Mouse (Mus musculus): ENCODE data around the gene Psmg4. TPM values are rescaled to one million over a fixed set of nuclear protein-coding genes. Genes with fewer than 3 reads are reported as not detected.

Psmg4 gene
- polyA plus RNA-seq, 1 experiment from 2014 or later, result 117 TPM

- no peak for DNase-seq (ENCODE audit: low spot score)
- no peak for TF ChIP-seq CTCF (IDR thresholded peaks at IDR 0.05; ENCODE audit: low read depth)
- peaks cover 5% of the 10 kb centered on the region; the same call in 1 of the 2 replicates for H3K4me1 ChIP-seq (replicated peaks; ENCODE audit: insufficient read depth, low read length)
- H3K36me3 ChIP-seq (ENCODE audit: insufficient read depth, low read length), result no peaks in the 10 kb centered on the region
- H3K27ac ChIP-seq, result no peak overlapping the region
- no peaks in the 10 kb centered on the region for H3K9me3 ChIP-seq (replicated peaks; ENCODE audit: low read length)
- 100% methylated on average over 2 of the region's 2 CpGs for WGBS
- no peak overlapping the region for H3K4me3 ChIP-seq (replicated peaks; ENCODE audit: low read depth, low read length)
- H3K4me2 ChIP-seq (ENCODE audit: low read length), result no peak overlapping the region
- no peaks in the 10 kb centered on the region for H3K27me3 ChIP-seq (ENCODE audit: insufficient read depth, low read length)
- no peak for ATAC-seq (replicated peaks; ENCODE audit: low FRiP score, low read depth)
- no peak overlapping the region for H3K9ac ChIP-seq (ENCODE audit: low read depth, low read length)
Observed at GRCm38 (mm10) chr13:34120536-34120935, 42.2 kb upstream of the Psmg4 start.

GRCm38 (mm10) chr13:34125711-34126110, 37.1 kb upstream of the Psmg4 start:
- peaks cover 12% of the 10 kb centered on the region; the same call in 1 of the 2 replicates for H3K4me1 ChIP-seq (replicated peaks; ENCODE audit: insufficient read depth, low read length)
- no peak overlapping the region for H3K4me3 ChIP-seq (replicated peaks; ENCODE audit: low read depth, low read length)
- DNase-seq (ENCODE audit: low spot score) (no peak), ATAC-seq (replicated peaks; ENCODE audit: low FRiP score, low read depth) (no peak)
- TF ChIP-seq CTCF (IDR thresholded peaks at IDR 0.05; ENCODE audit: low read depth), result no peak
- no peaks in the 10 kb centered on the region for H3K36me3 ChIP-seq (ENCODE audit: insufficient read depth, low read length)
- 39% methylated on average over 4 of the region's 4 CpGs for WGBS
- H3K4me2 ChIP-seq (ENCODE audit: low read length), result peak overlapping the region; percentile 27
- H3K9me3 ChIP-seq (replicated peaks; ENCODE audit: low read length), result no peaks in the 10 kb centered on the region
- H3K27me3 ChIP-seq (ENCODE audit: insufficient read depth, low read length), result no peaks in the 10 kb centered on the region
- no peak overlapping the region for H3K9ac ChIP-seq (ENCODE audit: low read depth, low read length)
- H3K27ac ChIP-seq, result no peak overlapping the region

DNA sequence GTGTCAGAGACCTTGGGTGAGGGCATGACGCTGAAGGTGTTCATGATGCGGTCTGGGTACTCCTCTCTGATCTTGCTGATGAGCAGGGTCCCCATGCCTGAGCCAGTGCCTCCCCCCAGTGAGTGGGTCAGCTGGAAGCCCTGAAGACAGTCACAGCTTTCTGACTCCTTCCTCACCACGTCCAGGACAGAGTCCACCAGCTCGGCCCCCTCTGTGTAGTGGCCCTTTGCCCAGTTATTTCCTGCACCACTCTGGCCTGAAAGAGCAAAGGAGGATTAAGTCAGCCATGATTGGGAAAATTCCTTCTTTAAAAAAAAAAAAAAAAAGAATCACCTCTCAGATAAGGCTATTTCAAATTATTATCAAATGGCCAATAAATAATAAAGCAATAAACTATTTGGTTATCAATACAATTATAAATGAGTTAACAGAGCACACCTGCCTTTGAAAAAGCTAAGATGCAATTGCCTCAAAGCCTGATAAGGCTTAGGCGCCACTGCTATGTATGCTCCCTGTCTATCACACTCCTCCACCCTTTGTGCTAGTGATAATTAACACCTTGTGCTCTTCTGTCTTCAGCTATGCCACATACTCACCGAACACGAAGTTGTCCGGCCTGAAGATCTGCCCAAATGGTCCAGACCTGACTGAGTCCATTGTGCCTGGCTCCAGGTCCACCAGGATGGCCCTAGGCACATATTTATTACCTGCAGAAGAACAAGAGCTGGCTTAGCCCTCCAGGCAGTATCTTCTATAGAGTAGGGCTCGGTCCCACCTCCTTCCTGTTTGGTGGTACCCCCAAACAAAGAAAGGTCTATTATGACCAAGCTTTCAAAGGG, 34.3 kb upstream of the Psmg4 start:
- Histone ChIP-seq H3K27me3 (ENCODE audit: insufficient read depth, low read length) (no peaks in the 10 kb centered on the region), H3K4me3 (replicated peaks; ENCODE audit: low read depth, low read length) (no peak overlapping the region), H3K4me2 (ENCODE audit: low read length) (peak overlapping the region; percentile 93), H3K27ac (no peak overlapping the region), H3K9ac (ENCODE audit: low read depth, low read length) (no peak overlapping the region), H3K4me1 (replicated peaks; ENCODE audit: insufficient read depth, low read length) (peaks cover 28% of the 10 kb centered on the region; the same call in 1 of the 2 replicates), H3K36me3 (ENCODE audit: insufficient read depth, low read length) (no peaks in the 10 kb centered on the region), H3K9me3 (replicated peaks; ENCODE audit: low read length) (no peaks in the 10 kb centered on the region)
- ATAC-seq (replicated peaks; ENCODE audit: low FRiP score, low read depth) (no peak), DNase-seq (ENCODE audit: low spot score) (no peak)
- WGBS, result 73% methylated on average over 9 of the region's 9 CpGs
- TF ChIP-seq CTCF (IDR thresholded peaks at IDR 0.05; ENCODE audit: low read depth), result no peak

GRCm38 (mm10) chr13:34129485-34130225, 33.1 kb upstream of the Psmg4 start:
- peak; percentile 55 for ATAC-seq (replicated peaks; ENCODE audit: low FRiP score, low read depth)
- DNase-seq (ENCODE audit: low spot score), result peak; percentile 75
- peak overlapping the region; percentile 59 for H3K4me3 ChIP-seq (replicated peaks; ENCODE audit: low read depth, low read length)

DNA sequence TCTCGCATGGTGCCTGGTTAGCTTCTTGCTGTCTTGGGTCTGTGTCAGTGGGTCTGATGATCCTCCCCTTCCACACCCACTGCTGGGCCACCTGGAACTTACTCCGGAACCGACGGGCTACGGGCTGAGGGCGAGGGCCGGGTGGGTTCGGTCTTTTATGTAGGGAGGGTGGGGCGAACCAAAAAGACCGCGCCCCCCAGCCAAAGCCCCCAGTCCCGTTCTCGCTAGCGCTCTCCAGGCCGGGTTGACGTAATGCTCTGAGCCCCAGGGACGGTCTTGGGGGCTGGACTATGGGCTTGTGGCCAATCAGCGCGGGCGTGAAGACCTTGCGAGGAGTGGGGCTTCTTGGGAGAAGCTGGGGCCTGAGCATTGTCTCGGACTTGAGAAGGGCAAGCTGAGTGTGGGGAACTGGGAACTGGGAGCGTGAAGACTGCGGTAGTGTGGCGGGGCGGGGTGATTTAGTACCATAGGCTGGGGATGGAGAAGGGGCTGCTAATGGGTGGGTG, 32.5 kb upstream of the Psmg4 start, which contains the start of gene Tubb2b:
Gene Tubb2b, minus strand, starts transcription at position 241 of the 506 bp plus-strand sequence.
- Histone ChIP-seq H3K4me1 (replicated peaks; ENCODE audit: insufficient read depth, low read length) (peaks cover 23% of the 10 kb centered on the region; the same call in 1 of the 2 replicates), H3K4me3 (replicated peaks; ENCODE audit: low read depth, low read length) (peak within 1 kb of the TSS; percentile 59)

More at GRCm38 (mm10) chr13:34129485-34130225, 33.1 kb upstream of the Psmg4 start:
- no peak for TF ChIP-seq CTCF (IDR thresholded peaks at IDR 0.05; ENCODE audit: low read depth)
- H3K27me3 ChIP-seq (ENCODE audit: insufficient read depth, low read length), result no peaks in the 10 kb centered on the region
- under 1% methylated on average over 28 of the region's 31 CpGs for WGBS
- peak overlapping the region; percentile 84 for H3K27ac ChIP-seq
- no peaks in the 10 kb centered on the region for H3K9me3 ChIP-seq (replicated peaks; ENCODE audit: low read length)
- H3K36me3 ChIP-seq (ENCODE audit: insufficient read depth, low read length), result no peaks in the 10 kb centered on the region
- H3K4me1 ChIP-seq (replicated peaks; ENCODE audit: insufficient read depth, low read length), result peaks cover 28% of the 10 kb centered on the region; the same call in 1 of the 2 replicates
- peak overlapping the region; percentile 93 for H3K4me2 ChIP-seq (ENCODE audit: low read length)
- H3K9ac ChIP-seq (ENCODE audit: low read depth, low read length), result peak overlapping the region; percentile 64

More for the DNA sequence above, 32.5 kb upstream of the Psmg4 start, which contains the start of gene Tubb2b:
- peak within 1 kb of the TSS; percentile 84 for H3K27ac ChIP-seq
- no peaks in the 10 kb centered on the region; the same call in 1 of the 2 replicates for H3K27me3 ChIP-seq (ENCODE audit: insufficient read depth, low read length)
- no peaks in the 10 kb centered on the region for H3K36me3 ChIP-seq (ENCODE audit: insufficient read depth, low read length)
- peak; percentile 90 for ATAC-seq (replicated peaks; ENCODE audit: low FRiP score, low read depth)
- peak within 1 kb of the TSS; percentile 64 for H3K9ac ChIP-seq (ENCODE audit: low read depth, low read length)
- under 1% methylated on average over 26 of the region's 26 CpGs for WGBS
- no peak for TF ChIP-seq CTCF (IDR thresholded peaks at IDR 0.05; ENCODE audit: low read depth)
- H3K9me3 ChIP-seq (replicated peaks; ENCODE audit: low read length), result no peaks in the 10 kb centered on the region
- peak; percentile 95 for DNase-seq (ENCODE audit: low spot score)
- peak within 1 kb of the TSS; percentile 93 for H3K4me2 ChIP-seq (ENCODE audit: low read length)
